Mouse (Mus musculus): Measurements from ENCODE around the gene Fam71e1. TPM values are rescaled to one million over a fixed set of nuclear protein-coding genes. Genes with fewer than 3 reads are reported as not detected.
A peak's percentile ranks its signal among the peaks of the same experiment; 100 is the strongest.

Fam71e1 gene
- polyA plus RNA-seq, 1 experiment from 2014 or later = 36.6 TPM

DNA sequence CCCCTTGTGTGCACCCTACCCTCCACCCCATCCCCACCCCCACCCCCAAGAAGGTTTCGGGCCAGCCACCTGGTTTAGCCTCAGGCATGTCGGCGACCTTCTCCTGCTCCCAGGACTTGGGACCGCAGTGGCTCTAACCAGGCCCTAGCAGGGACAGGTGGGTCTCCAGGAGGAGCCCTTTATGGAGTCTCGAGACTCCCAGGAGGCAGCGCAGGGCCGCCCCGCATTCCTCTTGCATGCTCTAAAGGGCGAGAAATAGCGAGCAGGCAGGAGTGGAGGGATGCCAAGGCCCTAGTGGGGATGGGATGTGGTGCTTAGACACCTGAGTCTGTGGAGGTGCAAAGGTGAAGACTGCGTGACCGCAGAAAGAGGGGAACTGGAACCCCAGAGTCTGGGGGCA lies 28.1 kb downstream of the Fam71e1 start, which contains the start of gene Mybpc2:
Gene Mybpc2, minus strand, starts transcription at position 155 of the 400 bp plus-strand sequence.
- peak within 1 kb of the TSS; percentile 10; the same call in 1 of the 2 replicates for H3K4me2 ChIP-seq
- H3K4me3 ChIP-seq = no peak within 1 kb of the TSS
- H3K4me1 ChIP-seq = peaks cover 15% of the 10 kb centered on the region
- H3K36me3 ChIP-seq (replicated peaks) = no peaks in the 10 kb centered on the region
- peaks cover 34% of the 10 kb centered on the region for H3K27me3 ChIP-seq (replicated peaks)
- H3K9ac ChIP-seq = no peak within 1 kb of the TSS
- WGBS = 42% methylated on average over 12 of the region's 12 CpGs
- H3K27ac ChIP-seq = no peak within 1 kb of the TSS
- no peak for ATAC-seq (replicated peaks)
- no peaks in the 10 kb centered on the region for H3K9me3 ChIP-seq

GRCm38 (mm10) chr7:44525126-44525832 lies 28.9 kb downstream of the Fam71e1 start:
- peaks cover 15% of the 10 kb centered on the region for H3K4me1 ChIP-seq
- 17% methylated on average over 21 of the region's 22 CpGs for WGBS
- no peaks in the 10 kb centered on the region for H3K9me3 ChIP-seq
- no peaks in the 10 kb centered on the region for H3K36me3 ChIP-seq (replicated peaks)
- H3K4me2 ChIP-seq = peak overlapping the region; percentile 10; the same call in 1 of the 2 replicates
- H3K9ac ChIP-seq = no peak overlapping the region
- H3K27me3 ChIP-seq (replicated peaks) = peaks cover 37% of the 10 kb centered on the region
- no peak for ATAC-seq (replicated peaks)
- H3K4me3 ChIP-seq = no peak overlapping the region
- H3K27ac ChIP-seq = no peak overlapping the region

- Histone ChIP-seq H3K4me3 (no peak overlapping the region), H3K9ac (no peak overlapping the region), H3K36me3 (replicated peaks) (no peaks in the 10 kb centered on the region), H3K4me2 (no peak overlapping the region), H3K4me1 (peaks cover 14% of the 10 kb centered on the region), H3K27me3 (replicated peaks) (peaks cover 37% of the 10 kb centered on the region), H3K27ac (no peak overlapping the region), H3K9me3 (no peaks in the 10 kb centered on the region)
- WGBS = 88% methylated on average over 14 of the region's 14 CpGs
- ATAC-seq (replicated peaks) = no peak
Measured at GRCm38 (mm10) chr7:44526414-44527154, 30.2 kb downstream of the Fam71e1 start.

GRCm38 (mm10) chr7:44527483-44528398 lies 31.4 kb downstream of the Fam71e1 start:
- Histone ChIP-seq H3K4me3 (peak overlapping the region; percentile 33), H3K4me2 (peak overlapping the region; percentile 65), H3K27ac (no peak overlapping the region), H3K27me3 (replicated peaks) (peaks cover 32% of the 10 kb centered on the region), H3K36me3 (replicated peaks) (no peaks in the 10 kb centered on the region), H3K9me3 (no peaks in the 10 kb centered on the region), H3K9ac (peak overlapping the region; percentile 23), H3K4me1 (peaks cover 12% of the 10 kb centered on the region)
- WGBS = 6% methylated on average over 40 of the region's 40 CpGs
- 0 out of 2 replicates have a peak, but pooled peaks have one; percentile 24 for ATAC-seq (replicated peaks)

DNA sequence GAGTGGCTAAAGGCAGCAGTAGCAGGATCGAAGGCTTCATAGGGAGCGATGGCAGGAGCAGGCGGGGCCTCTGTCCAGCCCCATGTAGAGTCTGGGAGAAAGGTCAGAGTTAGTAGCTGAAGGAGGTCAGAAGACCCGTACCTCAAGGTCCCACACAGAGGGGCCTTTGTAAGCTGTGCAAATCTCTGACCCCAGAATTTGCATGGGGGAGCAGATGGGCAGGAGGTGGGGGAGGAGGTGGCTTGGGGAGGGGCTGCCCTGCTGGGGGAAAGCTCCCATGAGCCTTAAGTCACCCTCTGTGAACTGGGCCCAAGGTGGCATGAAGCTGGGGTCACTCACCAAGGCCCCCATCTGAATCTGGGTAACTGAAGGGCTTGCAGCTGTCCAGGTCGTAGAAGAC lies 33.1 kb downstream of the Fam71e1 start:
- Histone ChIP-seq H3K4me1 (peaks cover 12% of the 10 kb centered on the region), H3K36me3 (replicated peaks) (no peaks in the 10 kb centered on the region), H3K9me3 (no peaks in the 10 kb centered on the region), H3K27ac (no peak overlapping the region), H3K27me3 (replicated peaks) (peaks cover 24% of the 10 kb centered on the region), H3K9ac (no peak overlapping the region), H3K4me2 (no peak overlapping the region), H3K4me3 (no peak overlapping the region)
- WGBS = 61% methylated on average over 5 of the region's 5 CpGs
- ATAC-seq (replicated peaks) = no peak

DNA sequence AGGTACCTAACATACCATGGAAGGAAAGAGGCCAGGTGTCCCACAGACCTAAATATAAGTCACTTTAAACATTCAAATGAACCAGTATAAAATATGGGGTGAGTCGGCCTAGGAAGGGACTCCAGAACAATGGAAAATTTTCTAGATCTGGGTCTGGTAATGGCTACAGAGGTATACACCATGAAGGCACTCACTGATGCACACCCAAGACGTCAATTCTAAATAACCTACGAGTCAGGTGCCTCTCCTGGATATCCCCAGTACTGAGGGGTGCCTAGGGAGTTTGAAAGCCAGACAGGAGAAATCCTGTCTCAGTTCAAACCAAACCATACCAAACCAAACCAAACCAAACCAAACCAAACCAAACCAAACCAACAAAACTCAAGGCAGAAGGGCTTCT lies 34.1 kb downstream of the Fam71e1 start:
- peaks cover 17% of the 10 kb centered on the region for H3K27me3 ChIP-seq (replicated peaks)
- peaks cover 9% of the 10 kb centered on the region for H3K4me1 ChIP-seq
- no peak for ATAC-seq (replicated peaks)
- no peak overlapping the region for H3K27ac ChIP-seq
- no peaks in the 10 kb centered on the region for H3K9me3 ChIP-seq
- no peaks in the 10 kb centered on the region for H3K36me3 ChIP-seq (replicated peaks)
- WGBS = 86% methylated on average over 3 of the region's 3 CpGs
- H3K4me3 ChIP-seq = no peak overlapping the region
- no peak overlapping the region for H3K4me2 ChIP-seq
- H3K9ac ChIP-seq = no peak overlapping the region

GRCm38 (mm10) chr7:44531207-44531606 lies 34.8 kb downstream of the Fam71e1 start:
- peaks cover 14% of the 10 kb centered on the region for H3K27me3 ChIP-seq (replicated peaks)
- H3K4me2 ChIP-seq = no peak overlapping the region
- H3K9ac ChIP-seq = no peak overlapping the region
- H3K4me3 ChIP-seq = no peak overlapping the region
- no peak overlapping the region for H3K27ac ChIP-seq
- peaks cover 9% of the 10 kb centered on the region for H3K4me1 ChIP-seq
- no peak for ATAC-seq (replicated peaks)
- H3K9me3 ChIP-seq = no peaks in the 10 kb centered on the region
- no peaks in the 10 kb centered on the region for H3K36me3 ChIP-seq (replicated peaks)
- WGBS = 67% methylated on average over 5 of the region's 5 CpGs

- WGBS = 81% methylated on average over 4 of the region's 4 CpGs
- ATAC-seq (replicated peaks) = no peak
- Histone ChIP-seq H3K4me1 (peaks cover 9% of the 10 kb centered on the region), H3K4me2 (no peak within 1 kb of the TSS), H3K4me3 (no peak within 1 kb of the TSS), H3K9me3 (no peaks in the 10 kb centered on the region), H3K9ac (no peak within 1 kb of the TSS), H3K27me3 (replicated peaks) (peaks cover 14% of the 10 kb centered on the region), H3K36me3 (replicated peaks) (no peaks in the 10 kb centered on the region), H3K27ac (no peak within 1 kb of the TSS)
Measured at GRCm38 (mm10) chr7:44531946-44532732, 35.8 kb downstream of the Fam71e1 start, which contains the start of gene Spib. Gene Spib, minus strand, starts transcription at chr7:44532071.

GRCm38 (mm10) chr7:44532918-44533745 lies 36.8 kb downstream of the Fam71e1 start:
- H3K36me3 ChIP-seq (replicated peaks) = no peaks in the 10 kb centered on the region
- 88% methylated on average over 29 of the region's 29 CpGs for WGBS
- no peak for ATAC-seq (replicated peaks)
- H3K4me3 ChIP-seq = no peak overlapping the region
- H3K4me1 ChIP-seq = peaks cover 2% of the 10 kb centered on the region
- peaks cover 14% of the 10 kb centered on the region for H3K27me3 ChIP-seq (replicated peaks)
- H3K9ac ChIP-seq = no peak overlapping the region
- no peak overlapping the region for H3K27ac ChIP-seq
- H3K4me2 ChIP-seq = no peak overlapping the region
- H3K9me3 ChIP-seq = no peaks in the 10 kb centered on the region

DNA sequence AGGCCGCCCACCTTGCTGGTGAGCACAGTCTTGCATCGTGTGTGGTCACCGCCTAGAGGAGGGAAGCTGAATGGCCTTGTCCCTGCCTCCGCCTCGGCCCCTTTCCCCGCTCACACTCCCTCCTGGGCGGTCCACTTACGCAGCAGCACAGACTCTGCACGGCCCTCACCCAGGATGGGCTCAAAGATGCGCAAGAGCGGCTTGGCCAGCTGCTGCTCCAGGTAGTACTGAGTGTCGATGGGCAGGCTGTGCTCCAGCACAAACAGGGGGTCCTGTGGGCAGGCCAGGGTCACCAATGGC lies 37.3 kb downstream of the Fam71e1 start:
- Histone ChIP-seq H3K4me3 (no peak overlapping the region), H3K36me3 (replicated peaks) (no peaks in the 10 kb centered on the region)

DNA sequence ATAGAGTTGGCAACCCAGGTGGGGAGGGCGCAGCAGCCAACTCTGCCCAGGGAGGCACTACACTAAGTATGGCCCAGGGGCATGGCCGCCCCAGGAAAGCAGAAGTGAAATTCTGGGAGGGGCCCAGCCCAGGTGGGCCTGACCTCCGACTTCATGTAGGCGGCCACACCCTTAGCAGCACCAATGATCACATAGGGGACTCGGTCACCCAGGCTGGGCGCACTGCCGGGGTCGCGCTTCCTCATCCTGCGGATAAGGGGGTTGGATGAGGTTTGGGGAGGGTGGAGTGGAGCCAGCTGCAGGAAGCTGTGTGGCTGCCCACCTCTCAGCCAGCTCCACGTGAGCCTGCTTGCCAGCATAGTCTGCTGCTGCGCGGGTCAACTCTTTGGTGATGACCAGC lies 37.9 kb downstream of the Fam71e1 start:
- Histone ChIP-seq H3K9ac (no peak overlapping the region), H3K27me3 (replicated peaks) (peaks cover 5% of the 10 kb centered on the region; the same call in 1 of the 2 replicates), H3K4me2 (no peak overlapping the region), H3K9me3 (no peaks in the 10 kb centered on the region), H3K4me3 (no peak overlapping the region), H3K27ac (no peak overlapping the region), H3K4me1 (no peaks in the 10 kb centered on the region), H3K36me3 (replicated peaks) (no peaks in the 10 kb centered on the region)
- WGBS = 95% methylated on average over 13 of the region's 13 CpGs
- ATAC-seq (replicated peaks) = no peak

More for the DNA sequence above, 37.3 kb downstream of the Fam71e1 start:
- no peaks in the 10 kb centered on the region for H3K9me3 ChIP-seq
- H3K27ac ChIP-seq = no peak overlapping the region
- WGBS = 75% methylated on average over 12 of the region's 12 CpGs
- H3K4me2 ChIP-seq = no peak overlapping the region
- no peaks in the 10 kb centered on the region for H3K4me1 ChIP-seq
- H3K27me3 ChIP-seq (replicated peaks) = peaks cover 10% of the 10 kb centered on the region
- no peak overlapping the region for H3K9ac ChIP-seq
- ATAC-seq (replicated peaks) = no peak
